Mouse (Mus musculus) heart, adult 11 months (tissue): ENCODE data around the gene Gm6676.
"Not testable (repeated sequence)": the region's sequence is repeated elsewhere in the genome, so short reads cannot be mapped to it uniquely, and the experiment has no call there.

Source experiments
- DNase-seq: peaks from one replicate; pipeline ENCODE4 v3.0.0; 2022

The Gm6676 gene

DNA sequence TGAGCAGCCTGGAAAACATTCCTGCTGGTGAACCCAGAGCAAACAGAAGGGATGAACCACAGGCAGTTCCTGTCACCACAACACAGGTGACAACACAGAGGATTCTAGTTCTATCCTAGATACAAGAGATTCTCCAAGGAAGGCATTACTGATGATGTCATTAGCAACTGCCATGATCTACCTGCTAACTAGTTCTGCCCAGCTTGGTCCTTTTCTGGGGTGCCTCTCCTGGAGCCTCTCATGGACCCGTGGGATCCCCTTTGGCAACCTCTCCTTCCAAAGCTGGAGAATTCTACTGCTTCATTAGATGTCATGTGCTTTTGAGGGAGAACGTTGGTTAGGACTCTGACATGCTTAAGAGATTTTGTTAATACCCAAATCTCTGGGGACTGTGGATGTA, at the start of gene Gm6676:
Gene Gm6676 (minus strand): TSS at position 101 of the 400 bp plus-strand sequence.
- DNase-seq: not testable (repeated sequence)

DNA sequence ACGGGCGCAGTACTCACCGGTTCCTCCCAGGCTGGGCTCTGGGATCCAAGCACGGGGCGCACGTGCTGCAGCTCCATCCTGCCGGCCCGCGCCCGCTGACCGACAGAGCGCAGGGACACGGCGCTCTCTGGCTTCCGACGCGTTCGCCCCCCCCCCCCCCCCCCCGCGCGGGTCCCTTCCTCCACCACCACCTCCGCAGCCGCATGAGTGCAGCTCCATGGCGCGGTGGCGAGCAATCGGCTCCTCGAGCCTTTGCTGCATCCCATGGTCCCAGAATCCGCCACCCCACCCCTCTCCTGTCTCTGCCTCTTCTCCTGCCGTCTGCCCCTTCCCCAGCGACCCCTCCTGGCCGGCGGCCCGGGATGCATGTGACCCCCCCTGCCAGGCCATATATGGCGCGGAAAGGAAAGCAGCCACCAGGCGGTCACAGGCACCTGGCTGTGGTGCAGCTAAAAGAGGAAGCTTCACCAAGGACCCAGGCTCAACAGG, 49.3 kb upstream of the Gm6676 start, which contains the start of gene Gm3512:
Gene Gm3512 (minus strand): TSS at position 51 of the 489 bp plus-strand sequence.
- DNase-seq: peak; percentile 85

DNA sequence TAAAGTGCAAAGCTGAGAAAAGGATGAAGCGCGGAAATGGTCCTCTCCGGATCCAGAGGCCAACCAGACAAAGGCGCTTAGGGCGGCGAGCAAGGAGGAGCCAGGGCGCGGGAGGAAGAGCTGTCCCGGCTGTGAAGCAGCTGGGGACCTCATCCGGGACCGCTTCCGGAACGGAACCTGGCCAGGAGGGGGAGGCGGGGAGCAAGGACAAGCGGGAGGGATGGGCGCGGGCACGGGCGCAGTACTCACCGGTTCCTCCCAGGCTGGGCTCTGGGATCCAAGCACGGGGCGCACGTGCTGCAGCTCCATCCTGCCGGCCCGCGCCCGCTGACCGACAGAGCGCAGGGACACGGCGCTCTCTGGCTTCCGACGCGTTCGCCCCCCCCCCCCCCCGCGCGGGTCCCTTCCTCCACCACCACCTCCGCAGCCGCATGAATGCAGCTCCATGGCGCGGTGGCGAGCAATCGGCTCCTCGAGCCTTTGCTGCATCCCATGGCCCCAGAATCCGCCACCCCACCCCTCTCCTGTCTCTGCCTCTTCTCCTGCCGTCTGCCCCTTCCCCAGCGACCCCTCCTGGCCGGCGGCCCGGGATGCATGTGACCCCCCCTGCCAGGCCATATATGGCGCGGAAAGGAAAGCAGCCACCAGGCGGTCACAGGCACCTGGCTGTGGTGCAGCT, 19.9 kb downstream of the Gm6676 start:
- DNase-seq: peak; percentile 66

DNA sequence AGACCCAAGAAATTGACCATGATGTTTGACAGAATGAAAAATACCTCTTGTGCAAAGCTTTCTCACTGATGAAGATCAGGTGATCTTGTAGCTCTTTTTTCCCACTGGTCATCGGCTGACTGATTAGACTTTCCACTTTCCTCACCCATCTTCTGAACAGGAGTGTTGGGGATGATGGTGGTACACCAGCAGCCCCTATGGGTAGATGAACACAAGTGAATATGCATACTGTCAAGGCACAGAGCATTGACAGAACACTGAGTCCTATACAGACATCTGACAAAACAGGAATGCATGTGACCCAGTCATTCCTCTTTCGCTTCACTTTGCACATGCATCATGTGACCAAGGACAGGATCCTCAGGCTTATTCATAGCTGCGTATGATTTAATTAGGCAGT, 24.7 kb downstream of the Gm6676 start, which contains the start of gene Gm3696:
Gene Gm3696 (minus strand): TSS at position 101 of the 400 bp plus-strand sequence.
- DNase-seq: not testable (repeated sequence)
